Mouse (Mus musculus): ENCODE data around the gene Hid1. TPM values are rescaled to one million over a fixed set of nuclear protein-coding genes. Genes with fewer than 3 reads are reported as not detected.

Gene Hid1
- polyA plus RNA-seq, 1 experiment: 45.0 TPM

DNA sequence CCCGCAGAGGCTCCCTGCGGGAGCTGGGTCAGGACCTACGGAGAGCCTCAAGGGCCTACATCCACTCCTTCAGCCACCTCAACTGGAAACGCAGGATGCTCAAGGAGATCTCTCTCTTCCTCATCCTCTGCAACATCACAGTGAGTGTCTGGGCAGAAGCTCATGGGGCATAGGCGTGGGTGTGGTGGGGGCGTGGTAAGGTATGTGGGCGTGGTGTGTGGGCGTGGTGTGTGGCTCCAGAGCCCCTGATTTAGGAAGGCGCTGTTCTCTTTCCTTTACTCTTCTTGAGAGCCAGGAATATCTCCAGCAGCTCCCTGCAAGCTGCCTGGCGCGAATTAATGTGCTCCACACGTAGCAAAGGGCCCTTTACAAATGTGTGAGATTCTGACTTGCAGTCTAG is 22.6 kb downstream of the Hid1 start:
- no peak for DNase-seq
- no peaks in the 10 kb centered on the region for H3K4me1 ChIP-seq (ENCODE audit: control insufficient read depth, insufficient read depth, low read length)
- WGBS: 18% methylated on average over 12 of the region's 12 CpGs
- TF ChIP-seq CTCF (IDR thresholded peaks at IDR 0.05; ENCODE audit: insufficient read depth, low read length): no peak
- no peak for TF ChIP-seq POLR2A (IDR thresholded peaks at IDR 0.05; ENCODE audit: borderline replicate concordance, extremely low read depth, low read depth, low read length)
- no peak overlapping the region for H3K4me3 ChIP-seq (replicated peaks; ENCODE audit: extremely low read depth, low read depth, low read length)

DNA sequence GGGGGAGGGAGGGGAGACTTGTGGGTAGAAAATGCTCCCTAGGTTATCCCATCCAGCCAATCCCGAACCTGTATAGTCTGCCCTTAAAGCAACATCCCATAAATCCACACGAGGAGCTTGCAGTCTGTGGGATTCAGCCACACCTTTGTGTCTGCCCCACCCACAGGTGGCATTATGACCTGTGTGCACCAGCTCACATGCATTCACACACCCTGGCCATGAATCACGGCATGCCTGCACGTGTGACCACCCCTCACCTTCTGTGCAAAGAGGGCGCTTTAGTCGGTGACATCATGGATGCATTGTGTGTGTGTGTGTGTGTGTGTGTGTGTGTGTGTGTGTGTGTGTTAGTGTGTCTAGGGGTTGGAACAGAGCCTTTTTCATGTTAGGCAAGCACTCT is 25.7 kb downstream of the Hid1 start:
- WGBS: 59% methylated on average over 6 of the region's 6 CpGs
- Histone ChIP-seq H3K4me1 (ENCODE audit: control insufficient read depth, insufficient read depth, low read length) (no peaks in the 10 kb centered on the region), H3K4me3 (replicated peaks; ENCODE audit: extremely low read depth, low read depth, low read length) (no peak overlapping the region)
- TF ChIP-seq CTCF (IDR thresholded peaks at IDR 0.05; ENCODE audit: insufficient read depth, low read length) (no peak), POLR2A (IDR thresholded peaks at IDR 0.05; ENCODE audit: borderline replicate concordance, extremely low read depth, low read depth, low read length) (no peak)
- DNase-seq: no peak

DNA sequence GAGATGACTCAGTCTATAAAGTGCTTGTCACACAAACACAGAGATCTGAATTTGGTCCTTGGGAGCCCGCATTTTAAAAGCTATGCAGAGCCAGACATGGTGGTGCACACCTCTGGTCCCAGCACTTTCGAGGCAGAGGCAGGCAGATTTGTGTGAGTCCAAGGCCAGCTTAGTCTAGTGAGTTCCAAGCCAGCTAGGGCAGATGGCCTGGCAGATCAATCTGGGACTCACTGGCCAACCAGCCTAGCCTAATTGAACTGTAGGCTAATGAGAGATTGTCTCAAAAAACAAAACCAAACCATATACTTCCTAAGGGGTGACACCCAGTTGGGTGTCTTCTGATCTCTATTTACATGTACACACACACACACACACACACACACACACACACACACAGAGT is 26.3 kb downstream of the Hid1 start:
- no peaks in the 10 kb centered on the region for H3K4me1 ChIP-seq (ENCODE audit: control insufficient read depth, insufficient read depth, low read length)
- TF ChIP-seq POLR2A (IDR thresholded peaks at IDR 0.05; ENCODE audit: borderline replicate concordance, extremely low read depth, low read depth, low read length) (no peak), CTCF (IDR thresholded peaks at IDR 0.05; ENCODE audit: insufficient read depth, low read length) (no peak)
- H3K4me3 ChIP-seq (replicated peaks; ENCODE audit: extremely low read depth, low read depth, low read length): no peak overlapping the region
- DNase-seq: no peak
- WGBS: 44% methylated on average over 2 of the region's 2 CpGs

DNA sequence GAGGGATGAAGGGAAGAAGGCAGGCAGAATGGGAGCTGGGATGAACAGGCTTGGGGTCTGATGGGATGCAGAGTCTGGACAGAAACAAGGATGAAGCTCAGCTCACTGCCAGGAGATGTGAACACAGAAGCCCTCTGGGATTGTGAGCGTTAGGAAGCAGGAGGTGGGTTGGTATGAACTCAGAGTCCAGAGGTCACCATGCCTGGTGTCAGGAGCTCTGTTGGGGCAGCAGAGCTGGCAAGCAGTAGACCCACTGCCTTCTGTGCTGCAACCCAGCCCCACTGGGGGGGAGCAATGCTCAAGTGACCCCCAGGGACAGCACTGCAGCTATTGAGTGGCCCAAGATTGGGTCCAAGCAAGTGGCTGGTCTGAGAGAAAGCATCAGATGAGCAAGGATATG is 29.7 kb downstream of the Hid1 start:
- no peaks in the 10 kb centered on the region for H3K4me1 ChIP-seq (ENCODE audit: control insufficient read depth, insufficient read depth, low read length)
- 71% methylated on average over 1 of the region's 1 CpGs for WGBS
- no peak overlapping the region for H3K4me3 ChIP-seq (replicated peaks; ENCODE audit: extremely low read depth, low read depth, low read length)
- TF ChIP-seq CTCF (IDR thresholded peaks at IDR 0.05; ENCODE audit: insufficient read depth, low read length) (no peak), POLR2A (IDR thresholded peaks at IDR 0.05; ENCODE audit: borderline replicate concordance, extremely low read depth, low read depth, low read length) (no peak)
- DNase-seq: no peak

DNA sequence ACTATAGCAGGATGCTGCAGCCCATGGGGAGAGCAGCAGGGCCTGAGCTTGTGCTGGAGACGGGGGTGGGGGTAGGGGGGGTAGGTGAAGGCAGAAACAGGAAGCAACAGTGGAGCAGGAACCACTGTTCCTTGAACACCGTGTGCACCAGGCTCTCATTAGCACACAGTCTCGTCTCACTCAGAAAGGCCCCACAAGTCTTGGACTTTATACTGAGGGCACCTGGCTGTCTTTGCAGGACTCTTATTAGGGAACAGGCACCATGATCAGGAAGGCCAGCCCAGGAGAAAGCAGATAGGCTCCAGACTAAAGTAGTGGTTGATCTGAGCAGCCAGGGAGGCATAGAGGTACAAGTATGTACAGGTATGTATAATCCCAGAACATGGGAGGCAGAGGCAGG is 30.2 kb downstream of the Hid1 start:
- no peak for DNase-seq
- H3K4me3 ChIP-seq (replicated peaks; ENCODE audit: extremely low read depth, low read depth, low read length): no peak overlapping the region
- TF ChIP-seq POLR2A (IDR thresholded peaks at IDR 0.05; ENCODE audit: borderline replicate concordance, extremely low read depth, low read depth, low read length): no peak
- no peak for TF ChIP-seq CTCF (IDR thresholded peaks at IDR 0.05; ENCODE audit: insufficient read depth, low read length)
- WGBS: 35% methylated on average over 3 of the region's 3 CpGs
- no peaks in the 10 kb centered on the region for H3K4me1 ChIP-seq (ENCODE audit: control insufficient read depth, insufficient read depth, low read length)

DNA sequence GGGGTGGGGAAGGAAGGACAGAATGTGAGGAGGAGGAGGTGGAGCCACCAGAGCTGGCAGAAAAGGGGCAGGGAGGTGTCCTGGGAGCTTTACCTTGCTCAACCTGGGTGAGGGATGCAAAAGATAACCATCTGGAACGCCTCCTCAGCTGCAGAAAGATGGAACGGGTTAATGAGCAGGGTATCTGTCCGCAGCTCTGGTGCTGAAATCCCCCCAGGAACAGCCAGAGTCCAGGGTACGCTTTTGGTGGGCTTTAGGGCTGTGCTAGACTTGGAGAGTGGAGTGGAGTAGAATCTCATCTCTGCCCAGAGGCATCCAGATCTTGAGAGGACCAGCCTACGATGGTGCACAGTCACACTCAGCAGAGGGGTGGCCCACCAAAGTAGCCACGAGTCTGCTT is 31.4 kb downstream of the Hid1 start:
- no peak for DNase-seq
- 17% methylated on average over 6 of the region's 6 CpGs for WGBS
- Histone ChIP-seq H3K4me1 (ENCODE audit: control insufficient read depth, insufficient read depth, low read length) (no peaks in the 10 kb centered on the region), H3K4me3 (replicated peaks; ENCODE audit: extremely low read depth, low read depth, low read length) (no peak overlapping the region)
- no peak for TF ChIP-seq CTCF (IDR thresholded peaks at IDR 0.05; ENCODE audit: insufficient read depth, low read length)
- TF ChIP-seq POLR2A (IDR thresholded peaks at IDR 0.05; ENCODE audit: borderline replicate concordance, extremely low read depth, low read depth, low read length): no peak

DNA sequence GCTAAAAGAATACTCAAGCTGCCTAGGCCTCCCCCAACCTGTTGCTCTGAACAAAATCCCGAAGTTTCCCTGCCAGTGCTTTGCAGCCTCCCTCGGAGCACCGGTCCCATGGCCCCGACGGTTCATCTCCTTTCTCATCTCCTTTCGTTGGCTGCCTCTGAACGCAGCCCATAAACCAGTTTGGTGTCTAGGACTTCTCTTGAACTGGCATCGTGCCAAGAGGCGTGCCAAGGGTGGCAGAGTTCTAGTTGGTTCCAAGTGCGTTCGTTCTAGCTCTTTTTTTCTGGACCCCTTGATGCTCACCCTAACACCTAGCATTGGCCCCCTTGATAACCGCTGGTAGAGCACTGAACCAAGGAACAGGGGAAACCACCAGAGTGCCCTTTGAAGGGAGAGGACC is 32.3 kb downstream of the Hid1 start:
- DNase-seq: peak; percentile 22
- Histone ChIP-seq H3K4me3 (replicated peaks; ENCODE audit: extremely low read depth, low read depth, low read length) (no peak overlapping the region), H3K4me1 (ENCODE audit: control insufficient read depth, insufficient read depth, low read length) (no peaks in the 10 kb centered on the region)
- 47% methylated on average over 12 of the region's 12 CpGs for WGBS
- no peak for TF ChIP-seq CTCF (IDR thresholded peaks at IDR 0.05; ENCODE audit: insufficient read depth, low read length)
- no peak for TF ChIP-seq POLR2A (IDR thresholded peaks at IDR 0.05; ENCODE audit: borderline replicate concordance, extremely low read depth, low read depth, low read length)

DNA sequence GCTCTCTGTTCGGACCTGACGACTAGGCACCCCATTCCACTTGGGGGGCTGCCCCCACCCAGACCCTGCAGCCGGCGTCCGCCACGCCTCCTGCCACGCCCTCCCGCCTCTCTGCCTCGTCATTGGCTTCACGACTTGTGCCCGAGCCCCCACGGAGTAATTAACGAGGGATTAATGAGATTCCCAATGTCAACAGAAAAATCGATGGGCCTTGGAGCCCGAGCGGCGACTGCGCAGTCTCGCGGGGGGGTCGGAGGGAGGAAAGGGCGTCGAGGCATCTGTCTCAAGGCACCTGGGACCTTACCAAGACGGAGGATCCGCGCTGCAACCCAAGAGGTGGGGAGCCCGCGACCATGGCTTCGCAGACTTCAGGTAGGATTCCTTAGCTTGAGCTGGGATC is 33.0 kb downstream of the Hid1 start, which contains the start of gene Otop3:
TSS of gene Otop3 (plus strand) at position 201 of the 400 bp plus-strand sequence.
- no peak within 1 kb of the TSS for H3K4me3 ChIP-seq (replicated peaks; ENCODE audit: extremely low read depth, low read depth, low read length)
- WGBS: 3% methylated on average over 29 of the region's 29 CpGs
- no peak for DNase-seq
- no peaks in the 10 kb centered on the region for H3K4me1 ChIP-seq (ENCODE audit: control insufficient read depth, insufficient read depth, low read length)
- TF ChIP-seq POLR2A (IDR thresholded peaks at IDR 0.05; ENCODE audit: borderline replicate concordance, extremely low read depth, low read depth, low read length) (no peak), CTCF (IDR thresholded peaks at IDR 0.05; ENCODE audit: insufficient read depth, low read length) (no peak)

DNA sequence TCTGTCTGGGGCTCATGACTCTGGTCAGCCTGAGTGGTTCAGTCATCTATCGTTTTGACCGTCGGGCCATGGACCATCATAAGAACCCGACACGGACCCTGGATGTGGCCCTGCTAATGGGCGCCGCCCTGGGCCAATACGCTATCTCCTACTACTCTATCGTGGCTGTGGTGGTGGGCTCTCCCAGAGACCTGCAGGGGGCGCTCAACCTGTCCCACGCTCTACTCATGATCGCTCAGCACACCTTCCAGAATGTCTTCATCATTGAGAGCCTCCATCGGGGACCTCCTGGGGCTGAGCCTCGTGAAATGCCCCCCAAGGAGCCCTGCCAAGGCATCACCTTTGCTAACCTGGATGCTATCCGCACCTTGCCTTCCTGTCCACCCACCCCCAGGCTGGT is 38.2 kb downstream of the Hid1 start:
- TF ChIP-seq CTCF (IDR thresholded peaks at IDR 0.05; ENCODE audit: insufficient read depth, low read length) (0 out of 2 replicates have a peak, but pooled peaks have one; percentile 8), POLR2A (IDR thresholded peaks at IDR 0.05; ENCODE audit: borderline replicate concordance, extremely low read depth, low read depth, low read length) (no peak)
- Histone ChIP-seq H3K4me3 (replicated peaks; ENCODE audit: extremely low read depth, low read depth, low read length) (no peak overlapping the region), H3K4me1 (ENCODE audit: control insufficient read depth, insufficient read depth, low read length) (no peaks in the 10 kb centered on the region)
- WGBS: 69% methylated on average over 15 of the region's 15 CpGs
- no peak for DNase-seq

DNA sequence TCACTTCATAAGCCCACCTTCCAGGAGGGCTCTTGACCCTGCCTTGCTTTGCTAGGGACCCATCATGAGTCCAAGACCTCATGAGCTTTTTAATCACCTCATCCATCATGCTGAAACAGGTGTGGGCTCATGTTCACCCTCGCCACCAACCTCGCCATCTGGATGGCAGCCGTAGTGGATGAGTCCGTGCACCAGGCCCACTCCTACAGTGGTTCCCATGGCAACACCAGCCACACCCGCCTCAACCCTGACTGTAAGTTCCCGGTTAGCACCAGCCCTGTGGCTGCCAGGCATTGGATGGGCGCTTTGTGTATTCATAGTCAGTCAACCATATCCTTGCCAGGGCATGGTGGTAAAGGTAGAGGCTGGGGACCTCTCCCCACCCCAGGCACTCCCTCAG is 40.8 kb downstream of the Hid1 start:
- no peak for TF ChIP-seq POLR2A (IDR thresholded peaks at IDR 0.05; ENCODE audit: borderline replicate concordance, extremely low read depth, low read depth, low read length)
- TF ChIP-seq CTCF (IDR thresholded peaks at IDR 0.05; ENCODE audit: insufficient read depth, low read length): no peak
- Histone ChIP-seq H3K4me3 (replicated peaks; ENCODE audit: extremely low read depth, low read depth, low read length) (no peak overlapping the region), H3K4me1 (ENCODE audit: control insufficient read depth, insufficient read depth, low read length) (no peaks in the 10 kb centered on the region)
- no peak for DNase-seq
- WGBS: 51% methylated on average over 7 of the region's 7 CpGs

All from lung, adult 2 months (tissue).